Mouse (Mus musculus) adrenal gland, adult 18-20 months (tissue): ENCODE measurements around the gene Zranb1. TPM values are rescaled to one million over a fixed set of nuclear protein-coding genes. Genes with fewer than 3 reads are reported as not detected.

ENCODE experiments used
- DNase-seq, 2 experiments: peaks; one replicate each; pipeline ENCODE4 v3.0.0; 2021 to 2022; ENCODE audit warnings: low spot score in 2 of 2
- total RNA-seq, 2 experiments: library from RNA; stranded (reverse); gene quantifications; 1 replicate in 1 of 2; 2 replicates in 1 of 2; pipeline ENCODE4 v1.2.3; 2021

Gene Zranb1
- total RNA-seq, 2 experiments from 2014 or later: 25.1 to 28.4 TPM

- DNase-seq: peak; percentile 32 to 45
Measured at GRCm38 (mm10) chr7:132998639-132999038, 67.7 kb downstream of the Zranb1 start.

- DNase-seq: peak in 1 of 2 experiments; percentile 19
Measured at GRCm38 (mm10) chr7:132999061-132999460, 68.1 kb downstream of the Zranb1 start.

- DNase-seq: no peak
Measured at GRCm38 (mm10) chr7:133001388-133001787, 70.4 kb downstream of the Zranb1 start.

- DNase-seq: no peak
Measured at GRCm38 (mm10) chr7:133002271-133002670, 71.3 kb downstream of the Zranb1 start.

- peak; percentile 54 to 71 for DNase-seq
Measured at GRCm38 (mm10) chr7:133003421-133003820, 72.5 kb downstream of the Zranb1 start.

- no peak for DNase-seq
Measured at GRCm38 (mm10) chr7:133005772-133006171, 74.8 kb downstream of the Zranb1 start.

GRCm38 (mm10) chr7:133007343-133007742 lies 76.4 kb downstream of the Zranb1 start:
- DNase-seq: peak; percentile 67 to 82

- DNase-seq: no peak
Measured at GRCm38 (mm10) chr7:133008663-133009062, 77.7 kb downstream of the Zranb1 start.

- no peak for DNase-seq
Measured at GRCm38 (mm10) chr7:133009676-133010075, 78.7 kb downstream of the Zranb1 start.

- DNase-seq: no peak
Measured at GRCm38 (mm10) chr7:133010477-133010876, 79.5 kb downstream of the Zranb1 start.

GRCm38 (mm10) chr7:133011191-133011590 lies 80.2 kb downstream of the Zranb1 start:
- DNase-seq: peak in 1 of 2 experiments; percentile 38

GRCm38 (mm10) chr7:133011611-133012010 lies 80.7 kb downstream of the Zranb1 start:
- no peak for DNase-seq

- no peak for DNase-seq
Measured at GRCm38 (mm10) chr7:133012637-133013366, 81.9 kb downstream of the Zranb1 start.

GRCm38 (mm10) chr7:133013923-133014322 lies 83.0 kb downstream of the Zranb1 start:
- no peak for DNase-seq

GRCm38 (mm10) chr7:133014631-133015030 lies 83.7 kb downstream of the Zranb1 start:
- DNase-seq: no peak

GRCm38 (mm10) chr7:133015416-133016070 lies 84.6 kb downstream of the Zranb1 start:
- no peak for DNase-seq

GRCm38 (mm10) chr7:133018961-133019360 lies 88.0 kb downstream of the Zranb1 start:
- no peak for DNase-seq

GRCm38 (mm10) chr7:133019481-133020020 lies 88.6 kb downstream of the Zranb1 start:
- DNase-seq: no peak

- no peak for DNase-seq
Measured at GRCm38 (mm10) chr7:133024694-133025093, 93.8 kb downstream of the Zranb1 start.

GRCm38 (mm10) chr7:133027930-133028329 lies 97.0 kb downstream of the Zranb1 start:
- no peak for DNase-seq

GRCm38 (mm10) chr7:133029004-133029403 lies 98.1 kb downstream of the Zranb1 start:
- DNase-seq: no peak

GRCm38 (mm10) chr7:133029496-133030047 lies 98.6 kb downstream of the Zranb1 start:
- DNase-seq: no peak
